8 mouse cellular contexts compared by ENCODE assay signal in genomic region chr2:167942199-167942925, GRCm38 (mm10). TPM values are rescaled to one million over a fixed set of nuclear protein-coding genes. Genes with fewer than 3 reads are reported as not detected.
DNase-seq lines count a peak whose midpoint lies in the region; ATAC-seq lines count a peak whose summit lies in the region.

No protein-coding gene starts in this region.

- peaks cover 100% of the 10 kb centered on the region for H3K79me2 ChIP-seq in macrophage (ENCODE audit: inconsistent target)

- no peak overlapping the region for H3K4me3 ChIP-seq in hindbrain, embryonic 12.5 days
- no peak overlapping the region for H3K4me3 ChIP-seq in macrophage (ENCODE audit: inconsistent target)
- no peak overlapping the region for H3K4me3 ChIP-seq in stomach, embryonic 15.5 days (replicated peaks)

- 33% methylated on average over 8 of the region's 8 CpGs for WGBS in hindbrain, embryonic 12.5 days
- WGBS in macrophage (ENCODE audit: missing documents) = 27% methylated on average over 8 of the region's 8 CpGs
- 36% methylated on average over 8 of the region's 8 CpGs for WGBS in stomach, embryonic 15.5 days

- no peaks in the 10 kb centered on the region for H3K9me3 ChIP-seq in hindbrain, embryonic 12.5 days (replicated peaks)
- no peaks in the 10 kb centered on the region for H3K9me3 ChIP-seq in stomach, embryonic 15.5 days

- peak overlapping the region; percentile 69 for H3K27ac ChIP-seq in hindbrain, embryonic 12.5 days
- peak overlapping the region; percentile 73 for H3K27ac ChIP-seq in macrophage
- peak overlapping the region; percentile 82 for H3K27ac ChIP-seq in stomach, embryonic 15.5 days

- peaks cover 72% of the 10 kb centered on the region for H3K4me1 ChIP-seq in hindbrain, embryonic 12.5 days
- peaks cover 47% of the 10 kb centered on the region for H3K4me1 ChIP-seq in stomach, embryonic 15.5 days

- 0 out of 2 replicates have a peak overlapping the region, but pooled peaks have one; percentile 15 for H3K4me2 ChIP-seq in hindbrain, embryonic 12.5 days (replicated peaks)
- 0 out of 2 replicates have a peak overlapping the region, but pooled peaks have one; percentile 15 for H3K4me2 ChIP-seq in stomach, embryonic 15.5 days

- H3K36me3 ChIP-seq in hindbrain, embryonic 12.5 days = no peaks in the 10 kb centered on the region
- H3K36me3 ChIP-seq in macrophage (ENCODE audit: inconsistent target) = no peaks in the 10 kb centered on the region; the same call in 1 of the 2 replicates
- H3K36me3 ChIP-seq in stomach, embryonic 15.5 days = no peaks in the 10 kb centered on the region

- H3K9ac ChIP-seq in hindbrain, embryonic 12.5 days = no peak overlapping the region
- no peak overlapping the region for H3K9ac ChIP-seq in stomach, embryonic 15.5 days

- no peak for DNase-seq in frontal cortex, postnatal 14 days (ENCODE audit: low spot score in 2 of 2)
- peak; percentile 90 for DNase-seq in brain, adult 2 months (ENCODE audit: low read depth, low spot score)
- DNase-seq in frontal cortex, postnatal 10 days (ENCODE audit: low spot score in 2 of 2) = peak; percentile 46 to 63
- DNase-seq in left cerebral cortex, adult 11 months (ENCODE audit: low spot score) = peak; percentile 64

- no peaks in the 10 kb centered on the region for H3K27me3 ChIP-seq in hindbrain, embryonic 12.5 days
- H3K27me3 ChIP-seq in stomach, embryonic 15.5 days (replicated peaks) = no peaks in the 10 kb centered on the region

- peak; percentile 62 for ATAC-seq in frontal cortex, adult (ENCODE audit: low TSS enrichment)
- ATAC-seq in hindbrain, embryonic 12.5 days (ENCODE audit: low FRiP score) = peak; percentile 71
- ATAC-seq in stomach, embryonic 15.5 days (ENCODE audit: insufficient read depth, low FRiP score, low read depth) = peak; percentile 48; the same call in 1 of the 2 replicates

RNA-seq across cellular contexts. Expression of gene Ptpn1, which starts 10.5 kb away (rescaled TPM):
- polyA plus RNA-seq in hindbrain, embryonic 12.5 days (2016; fragmentation: Nextera tagmentation; extraction: Ambion mirVana) = 96.9 and 118 TPM in 2 replicates
- 100 to 1,000 TPM in 24 of 26 experiments, 10 to 100 TPM in 2; 74.2 to 281 (median 160) TPM for total RNA-seq in macrophage (2018; cell fraction: chromatin; rRNA removed)
- 100 to 1,000 TPM in 25 of 26 experiments, 10 to 100 TPM in 1; 88.0 to 169 (median 121) TPM for total RNA-seq in macrophage (2018; cell fraction: cytosol; rRNA removed)
- 100 to 1,000 TPM in 23 of 26 experiments, 10 to 100 TPM in 3; 68.9 to 253 (median 154) TPM for total RNA-seq in macrophage (2018; cell fraction: nucleus; rRNA removed)
- polyA plus RNA-seq in macrophage (2018) = 78.9 to 381 TPM (median 119 TPM) in 3 replicates
- 52.8 and 54.8 TPM in 2 replicates for polyA plus RNA-seq in stomach, embryonic 15.5 days (2015; fragmentation: Nextera tagmentation; extraction: Ambion mirVana)

Comparison
In these comparisons a context has a peak if more than half of its experiments do, and no peak if none do; other contexts are left out.
1. DNase-seq: peak in brain, adult 2 months (single experiment), frontal cortex, postnatal 10 days (2 of 2) and left cerebral cortex, adult 11 months (single experiment); none in frontal cortex, postnatal 14 days (0 of 2).
2. Peak in every context shown above with its lines, with median percentiles within 50 percentile points of each other: ATAC-seq and H3K27ac ChIP-seq.